Mouse (Mus musculus): ENCODE measurements around the gene Igf2bp2.

Igf2bp2 gene

GRCm38 (mm10) chr16:22162512-22163455, at the start of gene Igf2bp2:
TSS of gene Igf2bp2 (minus strand) at chr16:22163299.
- no peak for DNase-seq (ENCODE audit: low spot score)

GRCm38 (mm10) chr16:22203501-22203900, 40.4 kb upstream of the Igf2bp2 start:
- DNase-seq (ENCODE audit: low spot score) = no peak

GRCm38 (mm10) chr16:22201858-22202257, 38.8 kb upstream of the Igf2bp2 start:
- no peak for DNase-seq (ENCODE audit: low spot score)

- no peak for DNase-seq (ENCODE audit: low spot score)
Measured at GRCm38 (mm10) chr16:22200476-22200875, 37.4 kb upstream of the Igf2bp2 start.

DNA sequence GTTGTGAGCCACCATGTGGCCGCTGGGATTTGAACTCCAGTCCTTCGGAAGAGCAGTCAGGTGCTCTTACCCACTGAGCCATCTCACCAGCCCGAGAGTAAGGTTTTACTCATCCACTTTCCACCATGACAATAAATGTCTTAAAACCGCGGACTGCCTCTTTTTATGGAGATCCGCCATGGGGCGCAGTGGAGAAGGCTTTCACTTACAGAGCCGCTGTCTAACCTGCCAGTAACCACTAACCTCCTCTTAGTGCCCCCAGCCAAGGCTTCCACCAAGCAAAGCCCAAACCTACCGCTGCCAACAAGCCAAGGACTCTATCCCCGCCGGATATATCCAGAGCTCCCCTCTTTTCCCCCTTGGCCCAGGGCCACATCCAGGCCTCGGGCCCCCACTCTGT, 24.3 kb upstream of the Igf2bp2 start:
- no peak for DNase-seq (ENCODE audit: low spot score)

GRCm38 (mm10) chr16:22185411-22185810, 22.3 kb upstream of the Igf2bp2 start:
- no peak for DNase-seq (ENCODE audit: low spot score)

DNA sequence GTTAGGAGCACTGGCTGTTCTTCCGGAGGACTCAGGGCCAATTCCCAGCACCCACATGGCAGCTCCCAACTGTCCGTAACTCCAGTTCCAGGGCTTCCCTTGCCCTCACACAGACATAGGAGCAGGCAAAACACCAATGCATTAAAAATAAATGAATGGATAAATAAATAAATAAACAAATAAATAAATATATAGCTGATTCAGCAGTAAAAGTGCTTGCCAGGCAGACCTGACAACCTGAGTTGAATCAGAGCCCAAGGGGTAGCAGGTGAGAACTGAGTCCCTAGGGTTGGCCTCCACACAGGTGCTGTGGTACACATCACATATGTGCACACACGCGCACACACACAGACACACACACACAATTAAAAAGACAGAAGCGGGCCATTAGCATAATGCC, 21.0 kb upstream of the Igf2bp2 start:
- no peak for DNase-seq (ENCODE audit: low spot score)

GRCm38 (mm10) chr16:22182286-22182685, 19.2 kb upstream of the Igf2bp2 start:
- no peak for DNase-seq (ENCODE audit: low spot score)

DNA sequence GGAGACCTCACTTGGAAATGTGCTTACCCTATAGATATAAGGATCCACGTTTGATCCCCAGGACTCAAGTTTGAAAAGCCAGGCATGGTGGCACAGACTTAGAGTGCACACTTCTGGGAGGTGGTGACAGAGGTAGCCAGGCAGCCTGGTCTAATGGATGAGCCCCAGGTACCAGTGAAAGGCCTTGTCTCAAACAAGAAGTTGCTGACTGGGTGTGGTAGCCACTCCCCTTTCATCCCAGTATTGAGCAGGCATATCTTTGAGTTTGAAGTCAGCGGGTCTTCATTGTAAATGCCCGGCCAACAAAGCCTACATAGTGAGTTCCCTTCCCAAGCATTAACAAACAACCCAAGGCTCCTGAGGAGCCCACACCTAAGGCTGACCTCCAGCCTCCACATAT, 15.7 kb upstream of the Igf2bp2 start:
- DNase-seq (ENCODE audit: low spot score) = no peak

GRCm38 (mm10) chr16:22177999-22178398, 14.9 kb upstream of the Igf2bp2 start:
- DNase-seq (ENCODE audit: low spot score) = no peak

GRCm38 (mm10) chr16:22168731-22169130, 5.6 kb upstream of the Igf2bp2 start:
- no peak for DNase-seq (ENCODE audit: low spot score)

- no peak for DNase-seq (ENCODE audit: low spot score)
Measured at GRCm38 (mm10) chr16:22165556-22165955, 2.5 kb upstream of the Igf2bp2 start.

- DNase-seq (ENCODE audit: low spot score) = no peak
Measured at GRCm38 (mm10) chr16:22164446-22164845, 1.3 kb upstream of the Igf2bp2 start.

GRCm38 (mm10) chr16:22163456-22163851, 355 bp upstream of the Igf2bp2 start:
- no peak for DNase-seq (ENCODE audit: low spot score)

GRCm38 (mm10) chr16:22162066-22162511, 1.0 kb downstream of the Igf2bp2 start:
- no peak for DNase-seq (ENCODE audit: low spot score)

DNA sequence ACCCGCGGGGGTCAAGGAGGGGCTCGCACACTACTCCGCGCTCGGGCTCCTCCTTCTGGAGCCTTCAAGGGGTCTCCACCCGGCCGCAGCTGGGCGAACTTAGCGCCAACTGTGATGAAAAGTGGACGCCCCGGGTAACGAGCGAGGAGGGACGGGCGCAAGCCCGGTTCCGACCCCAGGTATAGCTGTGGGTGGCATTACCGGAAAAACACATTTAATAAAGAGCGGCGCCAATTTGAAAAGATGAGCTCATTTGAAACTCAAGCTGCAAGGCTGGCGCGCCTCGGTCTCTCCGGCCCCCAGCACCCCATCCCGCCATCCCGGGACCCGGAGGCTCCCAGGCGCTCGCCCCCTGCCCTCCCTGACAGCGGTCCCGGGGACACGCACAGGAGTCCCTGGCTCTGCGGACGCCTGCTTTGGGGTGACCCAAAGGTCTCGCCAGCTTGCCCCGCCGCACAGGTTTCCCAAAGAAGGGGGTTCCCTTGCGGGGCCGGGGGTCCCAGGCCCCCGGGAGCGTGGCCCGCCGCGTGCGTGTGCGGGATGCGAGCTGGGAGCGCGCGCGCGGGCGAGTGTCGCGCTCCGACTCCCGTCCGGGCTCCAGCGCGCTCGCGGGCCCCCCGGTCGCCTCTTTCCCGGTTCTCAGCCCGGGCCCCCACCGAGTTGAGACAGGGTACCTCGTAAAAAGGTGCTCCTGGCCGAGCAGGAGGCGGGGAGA, 1.6 kb downstream of the Igf2bp2 start:
- DNase-seq (ENCODE audit: low spot score) = no peak

DNA sequence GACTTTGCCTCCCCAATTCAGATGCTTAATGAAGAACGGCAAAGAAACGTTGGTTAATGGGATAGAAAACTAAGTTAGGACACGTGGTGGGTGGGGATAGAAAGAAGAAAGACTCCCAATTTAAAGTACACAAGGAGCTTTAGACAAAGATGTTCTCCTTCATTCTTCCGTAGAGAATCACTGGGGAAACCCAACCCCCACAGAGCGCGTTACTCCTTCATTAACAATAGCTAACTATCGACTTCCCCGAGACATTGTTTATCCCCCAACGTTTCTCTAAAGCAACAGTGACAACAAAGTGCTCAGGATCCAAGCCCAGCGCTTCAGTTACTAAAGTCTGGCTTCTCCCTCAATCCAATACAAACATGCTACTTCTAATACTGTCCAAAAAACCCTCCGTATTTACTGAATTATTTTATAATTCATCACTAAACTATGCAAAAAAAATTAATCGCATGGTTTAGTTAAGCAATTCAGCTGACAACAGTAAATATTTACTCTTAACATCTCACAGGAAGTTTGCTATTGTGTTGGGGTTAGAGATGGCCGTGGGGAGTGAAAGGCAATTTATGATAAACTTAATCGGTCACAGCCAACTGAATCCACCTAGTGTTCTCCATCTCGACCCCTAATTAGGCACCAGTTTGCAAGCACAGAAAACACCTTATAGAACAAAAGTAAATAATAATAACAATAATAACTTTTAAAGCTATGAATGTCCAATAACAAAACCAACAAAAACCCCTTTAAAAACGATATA, 2.5 kb downstream of the Igf2bp2 start:
- no peak for DNase-seq (ENCODE audit: low spot score)

- no peak for DNase-seq (ENCODE audit: low spot score)
Measured at GRCm38 (mm10) chr16:22152941-22153444, 10.1 kb downstream of the Igf2bp2 start.

- DNase-seq (ENCODE audit: low spot score) = no peak
Measured at GRCm38 (mm10) chr16:22151706-22152315, 11.3 kb downstream of the Igf2bp2 start.

GRCm38 (mm10) chr16:22150421-22150820, 12.7 kb downstream of the Igf2bp2 start:
- DNase-seq (ENCODE audit: low spot score) = no peak

- no peak for DNase-seq (ENCODE audit: low spot score)
Measured at GRCm38 (mm10) chr16:22149659-22150345, 13.3 kb downstream of the Igf2bp2 start.
